Comparison of ENCODE assay signal across 9 mouse cellular contexts in the genomic region with DNA sequence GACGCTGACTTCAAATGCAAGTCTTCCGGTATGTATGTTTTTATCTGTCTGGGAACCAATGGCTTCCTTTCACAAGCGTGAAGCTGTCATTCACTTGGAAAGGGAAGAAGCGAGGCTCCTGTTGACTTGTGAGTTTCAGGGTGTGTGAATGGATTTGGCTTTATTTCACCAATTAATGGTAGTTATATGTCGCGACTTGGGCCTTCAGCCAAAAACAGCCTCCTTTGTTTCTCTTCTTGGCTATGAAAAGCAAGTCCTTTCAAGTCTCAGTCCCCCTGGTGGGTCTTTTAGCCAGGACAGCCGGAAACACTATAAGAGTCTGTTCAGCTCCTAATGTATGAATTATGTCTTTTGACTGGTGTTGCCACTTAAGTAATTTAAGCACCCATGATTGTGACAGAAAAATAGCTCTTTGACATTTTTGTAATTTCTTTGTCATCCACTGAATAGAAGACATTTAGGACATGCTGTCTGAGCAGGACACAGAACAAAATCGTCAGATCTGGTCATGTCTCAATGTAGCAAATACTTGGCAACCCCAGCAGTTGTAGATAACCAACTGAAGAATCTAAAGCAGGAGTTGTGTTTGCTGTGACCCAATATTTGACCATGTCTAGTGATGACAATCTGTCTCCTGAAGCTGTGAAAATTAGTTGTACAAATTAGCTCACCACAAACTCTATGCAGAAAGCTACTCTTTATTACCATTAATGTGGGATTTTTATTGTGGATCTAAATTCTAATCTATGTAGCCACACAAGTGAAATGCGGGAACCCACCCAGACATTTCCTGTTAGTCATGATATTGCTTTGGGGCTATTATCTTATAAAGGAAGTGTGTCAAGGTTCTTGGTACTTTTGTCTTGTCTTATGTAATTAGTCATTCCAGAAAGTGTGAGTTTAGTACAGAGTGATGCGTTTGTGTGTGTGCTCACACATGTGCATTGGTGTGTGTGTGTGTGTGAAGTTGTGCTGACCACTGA. TPM values are rescaled to one million over a fixed set of nuclear protein-coding genes. Genes with fewer than 3 reads are reported as not detected.
DNase-seq lines count a peak whose midpoint lies in the region; ATAC-seq lines count a peak whose summit lies in the region.
"Had no signal": no experiment of that assay in that cellular context is flagged by ENCODE, and none has a peak within 500 bp of the region (broad histone marks: within the 10 kb centered on the region; RNA-seq: fewer than 3 reads in every experiment).

No protein-coding gene starts in this region.

- 30% methylated on average over 10 of the region's 10 CpGs for WGBS in forebrain, embryonic 13.5 days
- WGBS in neural tube, embryonic 13.5 days: 28% methylated on average over 10 of the region's 10 CpGs

- peak; percentile 85 for ATAC-seq in forebrain, embryonic 13.5 days
- ATAC-seq in neural tube, embryonic 13.5 days (ENCODE audit: low read depth): no peak; the same call in 1 of the 2 replicates

- H3K4me2 ChIP-seq in forebrain, embryonic 13.5 days: peak overlapping the region; percentile 29
- H3K4me2 ChIP-seq in neural tube, embryonic 13.5 days: peak overlapping the region; percentile 26; the same call in 1 of the 2 replicates

- H3K36me3 ChIP-seq in forebrain, embryonic 13.5 days (ENCODE audit: poor library complexity, severe bottlenecking): no peaks in the 10 kb centered on the region
- no peaks in the 10 kb centered on the region for H3K36me3 ChIP-seq in neural tube, embryonic 13.5 days

- H3K9ac ChIP-seq in forebrain, embryonic 13.5 days: no peak overlapping the region
- H3K9ac ChIP-seq in neural tube, embryonic 13.5 days: no peak overlapping the region

- no peaks in the 10 kb centered on the region for H3K9me3 ChIP-seq in forebrain, embryonic 13.5 days (replicated peaks)
- no peaks in the 10 kb centered on the region for H3K9me3 ChIP-seq in neural tube, embryonic 13.5 days

- no peak overlapping the region for H3K27ac ChIP-seq in forebrain, embryonic 13.5 days
- no peak overlapping the region for H3K27ac ChIP-seq in neural tube, embryonic 13.5 days (replicated peaks)

- peaks cover 12% of the 10 kb centered on the region for H3K4me1 ChIP-seq in forebrain, embryonic 13.5 days
- H3K4me1 ChIP-seq in neural tube, embryonic 13.5 days (replicated peaks): peaks cover 15% of the 10 kb centered on the region

- DNase-seq in heart, postnatal 4 days: peak; percentile 33
- DNase-seq in heart, adult 18-20 months: no peak
- peak; percentile 26 for DNase-seq in lung, postnatal 10 days
- DNase-seq in lung, postnatal 36 days: no peak
- DNase-seq in adrenal gland, postnatal 4 days (ENCODE audit: low spot score in 2 of 2): no peak
- DNase-seq: adrenal gland, adult 8-10 months; cerebellum, postnatal 25 days had no signal

- H3K4me3 ChIP-seq in forebrain, embryonic 13.5 days: no peak overlapping the region
- H3K4me3 ChIP-seq in neural tube, embryonic 13.5 days: no peak overlapping the region

- no peaks in the 10 kb centered on the region for H3K27me3 ChIP-seq in forebrain, embryonic 13.5 days
- peaks cover 3% of the 10 kb centered on the region for H3K27me3 ChIP-seq in neural tube, embryonic 13.5 days

RNA-seq across cellular contexts. Expression of a gene that starts 13.5 kb away (rescaled TPM):
- under 1 TPM; 0.41 to 0.60 TPM for total RNA-seq in heart, postnatal 4 days (2021)
- under 1 TPM in 1 of 2 experiments, not detected in 1; 0.15 TPM for total RNA-seq in heart, adult 18-20 months (2021)
- 11.6 and 17.3 TPM in 2 replicates for polyA plus RNA-seq in forebrain, embryonic 13.5 days (2015; fragmentation: Nextera tagmentation; extraction: Ambion mirVana)
- 21.3 and 22.5 TPM in 2 replicates for polyA plus RNA-seq in neural tube, embryonic 13.5 days (2015; fragmentation: Nextera tagmentation; extraction: Ambion mirVana)
- 1 to 10 TPM; 4.4 to 6.2 TPM for total RNA-seq in adrenal gland, postnatal 4 days (2021)

Comparison
In these comparisons a context has a peak if more than half of its experiments do, and no peak if none do; other contexts are left out.
1. DNase-seq: peak in heart, postnatal 4 days (single experiment) and lung, postnatal 10 days (single experiment); none in heart, adult 18-20 months (0 of 2), lung, postnatal 36 days (single experiment) and adrenal gland, postnatal 4 days (0 of 2).